Mouse (Mus musculus) urinary bladder, postnatal 10 days (tissue): Measurements from ENCODE around the gene Grik3.

Experiments used
- DNase-seq: peaks from one replicate; pipeline ENCODE4 v3.0.0; 2022; ENCODE audit warnings: low spot score

Gene Grik3

GRCm38 (mm10) chr4:125492122-125492505 is 1.6 kb downstream of the Grik3 start:
- DNase-seq, result no peak

- DNase-seq, result no peak
These were observed 2.2 kb downstream of the Grik3 start for GRCm38 (mm10) chr4:125492706-125493105.

GRCm38 (mm10) chr4:125493124-125493523 is 2.6 kb downstream of the Grik3 start:
- no peak for DNase-seq

- no peak for DNase-seq
These were observed 5.0 kb downstream of the Grik3 start for GRCm38 (mm10) chr4:125495477-125495876.

GRCm38 (mm10) chr4:125497001-125497400 is 6.5 kb downstream of the Grik3 start:
- DNase-seq, result no peak

- DNase-seq, result no peak
These were observed 7.0 kb downstream of the Grik3 start for GRCm38 (mm10) chr4:125497471-125497870.

GRCm38 (mm10) chr4:125498866-125499265 is 8.4 kb downstream of the Grik3 start:
- no peak for DNase-seq

- no peak for DNase-seq
These were observed 12.4 kb downstream of the Grik3 start for GRCm38 (mm10) chr4:125502861-125503260.

GRCm38 (mm10) chr4:125512434-125512833 is 21.9 kb downstream of the Grik3 start:
- DNase-seq, result no peak

GRCm38 (mm10) chr4:125515646-125516045 is 25.1 kb downstream of the Grik3 start:
- DNase-seq, result no peak

GRCm38 (mm10) chr4:125516612-125517011 is 26.1 kb downstream of the Grik3 start:
- no peak for DNase-seq

- no peak for DNase-seq
These were observed 28.4 kb downstream of the Grik3 start for GRCm38 (mm10) chr4:125518861-125519260.

- DNase-seq, result no peak
These were observed 32.4 kb downstream of the Grik3 start for GRCm38 (mm10) chr4:125522931-125523330.

- no peak for DNase-seq
These were observed 34.8 kb downstream of the Grik3 start for GRCm38 (mm10) chr4:125525266-125525665.

- no peak for DNase-seq
These were observed 35.9 kb downstream of the Grik3 start for GRCm38 (mm10) chr4:125526425-125526824.

- DNase-seq, result no peak
These were observed 43.5 kb downstream of the Grik3 start for GRCm38 (mm10) chr4:125533965-125534364.

- DNase-seq, result no peak
These were observed 43.9 kb downstream of the Grik3 start for GRCm38 (mm10) chr4:125534449-125534848.

GRCm38 (mm10) chr4:125534991-125535401 is 44.5 kb downstream of the Grik3 start:
- no peak for DNase-seq

GRCm38 (mm10) chr4:125535465-125535864 is 45.0 kb downstream of the Grik3 start:
- no peak for DNase-seq

- no peak for DNase-seq
These were observed 45.5 kb downstream of the Grik3 start for GRCm38 (mm10) chr4:125535977-125536376.

GRCm38 (mm10) chr4:125538301-125538965 is 47.9 kb downstream of the Grik3 start:
- no peak for DNase-seq

- no peak for DNase-seq
These were observed 49.1 kb downstream of the Grik3 start for GRCm38 (mm10) chr4:125539617-125540016.

GRCm38 (mm10) chr4:125543171-125543570 is 52.7 kb downstream of the Grik3 start:
- DNase-seq, result no peak
